Mouse (Mus musculus) cerebellum, postnatal 4 days (tissue): ENCODE data around the gene Ttll12.
A peak's percentile ranks its signal among the peaks of the same experiment; 100 is the strongest.

Source experiments
- DNase-seq, 2 experiments: peaks; one replicate each; pipeline ENCODE4 v3.0.0; 2022; ENCODE audit warnings: low spot score in 2 of 2, mixed read lengths in 1 of 2

Ttll12 gene

DNA sequence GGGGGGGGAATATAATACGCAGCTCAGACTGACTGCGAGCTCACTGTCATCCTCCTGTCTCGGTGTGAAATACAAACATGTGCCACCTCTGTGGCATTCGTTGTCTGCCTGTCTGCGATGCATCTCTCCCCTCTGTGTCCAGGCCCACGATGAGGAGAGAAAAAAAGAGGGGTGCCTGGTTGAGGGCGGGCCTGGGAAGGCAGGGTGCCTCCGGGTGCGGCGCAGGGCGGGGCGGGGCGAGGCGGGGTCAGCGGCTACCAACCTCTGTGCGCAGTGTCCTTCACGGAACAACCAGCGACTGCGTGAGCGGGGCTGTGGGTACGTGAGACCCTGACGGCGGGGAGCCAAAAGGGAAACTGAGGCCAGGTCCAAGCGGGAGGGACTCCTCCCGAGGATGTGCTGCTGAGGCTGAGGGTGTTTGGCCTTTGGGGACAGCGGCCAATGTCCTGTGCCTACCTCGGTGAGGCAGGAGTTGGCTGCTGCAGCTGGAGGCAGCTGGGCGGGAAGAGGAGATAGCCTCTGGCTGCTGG lies 31.6 kb downstream of the Ttll12 start, which contains the start of the genes Tspo and Mcat:
TSS of gene Tspo (plus strand) at position 266 of the 530 bp plus-strand sequence.
TSS of gene Mcat (minus strand) at position 461 of the 530 bp plus-strand sequence.
- no peak for DNase-seq

DNA sequence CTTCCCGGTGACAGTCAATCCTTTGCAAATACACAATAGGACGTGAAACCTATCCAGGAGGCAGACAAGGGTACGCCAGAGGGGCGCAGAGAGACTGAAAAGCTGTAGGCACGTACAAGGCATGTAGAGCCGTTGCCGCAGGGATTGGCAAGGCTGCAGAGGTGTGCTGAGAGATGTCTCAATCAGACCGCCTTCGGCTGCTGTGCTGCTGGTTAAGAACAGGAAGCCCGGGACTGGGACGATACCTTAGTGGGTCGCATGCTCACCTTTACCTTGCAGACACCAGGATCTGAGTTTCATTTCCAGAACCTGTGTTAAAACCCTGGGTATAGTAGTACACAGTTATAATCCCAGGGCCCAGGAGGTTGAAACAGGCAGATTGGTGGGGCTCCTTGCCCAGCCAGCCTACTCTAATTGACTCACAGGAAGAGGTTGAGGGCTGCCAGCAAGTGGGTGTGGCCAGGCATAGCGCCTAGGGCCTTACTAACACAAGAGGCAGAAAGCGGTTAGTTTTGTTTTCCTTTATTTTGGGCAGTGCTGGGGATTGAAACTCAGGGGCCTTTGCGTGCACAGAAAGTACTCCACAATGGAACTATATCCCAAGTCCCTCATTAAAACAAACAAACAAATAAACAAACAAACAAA lies 32.2 kb downstream of the Ttll12 start:
- DNase-seq, result peak in 1 of 2 experiments; percentile 49

DNA sequence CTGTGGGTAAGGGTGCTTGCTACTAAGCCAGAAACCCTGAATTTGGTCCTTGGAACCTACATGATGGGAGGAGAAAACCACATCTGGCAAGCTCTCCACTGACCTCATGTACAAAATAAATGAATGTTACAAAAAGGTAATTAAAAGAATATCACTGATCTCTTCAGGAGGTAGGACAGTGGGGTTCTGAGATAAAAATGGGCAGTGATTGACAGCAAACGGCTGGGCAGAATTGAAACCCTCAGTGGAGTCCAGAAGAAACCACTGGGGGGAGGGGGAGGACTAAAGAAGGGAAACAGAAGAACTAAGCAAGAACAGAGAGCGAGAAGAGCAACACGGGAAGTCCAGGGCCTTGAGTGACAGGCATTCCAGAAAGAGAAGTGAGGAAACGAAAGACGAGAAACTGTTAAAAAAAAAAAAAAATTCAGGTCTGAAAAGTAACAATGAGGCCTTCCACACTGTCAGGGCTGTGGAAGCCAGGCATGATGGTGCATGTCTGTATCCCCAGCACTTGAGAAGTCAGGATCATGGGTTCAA lies 33.9 kb downstream of the Ttll12 start:
- DNase-seq, result no peak

DNA sequence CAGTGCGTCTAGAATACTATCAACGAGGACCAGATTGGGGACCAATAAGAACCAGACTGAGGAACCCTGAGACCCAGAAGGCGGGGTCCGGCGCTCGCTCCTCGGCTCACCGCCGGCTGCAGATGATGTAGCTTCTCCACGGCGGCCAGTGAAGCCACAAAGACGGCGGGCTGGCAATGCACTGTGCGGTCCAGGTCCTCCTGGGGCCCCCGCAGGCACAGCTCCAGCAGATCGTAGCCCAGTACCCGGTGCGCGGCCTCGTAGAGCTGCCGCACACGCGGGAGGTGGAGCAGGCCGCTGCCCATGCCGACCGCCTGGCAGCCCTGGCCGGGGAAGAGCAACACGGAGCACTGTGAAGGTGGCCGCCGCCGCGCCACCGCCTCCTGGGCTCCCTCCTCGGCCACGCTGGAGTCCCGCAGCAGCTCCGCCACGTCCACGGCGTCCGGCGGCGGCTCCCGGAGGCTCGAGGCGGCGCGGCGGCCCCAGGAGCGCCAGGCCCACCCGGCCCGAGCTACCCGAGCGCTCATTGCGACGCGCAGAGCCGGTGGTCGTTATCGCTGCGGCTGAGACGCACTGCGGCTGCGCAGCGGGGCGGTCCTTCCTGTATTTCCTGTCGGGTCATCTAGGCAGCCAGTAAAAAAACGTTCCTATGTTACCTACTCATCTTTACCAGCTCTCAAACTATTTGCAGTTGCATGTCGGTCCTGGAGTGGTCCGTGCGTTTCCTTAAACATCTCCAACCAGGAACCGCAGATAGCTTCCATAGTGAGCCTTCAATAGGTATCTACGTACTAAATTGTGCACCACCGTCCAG lies 39.6 kb downstream of the Ttll12 start:
- DNase-seq, result peak; percentile 73 to 83

DNA sequence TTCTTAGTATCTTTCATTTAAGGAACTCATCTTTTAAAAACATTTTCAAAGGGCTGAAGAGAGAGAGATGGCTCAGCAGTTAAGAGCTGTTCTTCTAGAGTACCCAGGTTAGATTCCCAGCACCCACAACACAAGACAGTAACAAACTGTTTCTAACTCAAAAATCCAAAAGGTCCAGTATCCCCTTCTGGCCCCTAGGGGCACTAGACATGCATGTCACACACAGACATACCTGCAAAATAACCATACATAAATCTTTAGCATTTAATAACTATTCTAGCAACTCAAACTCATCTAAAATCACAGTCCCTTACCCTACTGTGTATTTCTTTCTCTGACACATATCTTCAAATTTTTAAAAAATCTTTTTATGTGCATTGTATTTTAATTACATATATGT lies 41.1 kb downstream of the Ttll12 start:
- DNase-seq, result no peak

DNA sequence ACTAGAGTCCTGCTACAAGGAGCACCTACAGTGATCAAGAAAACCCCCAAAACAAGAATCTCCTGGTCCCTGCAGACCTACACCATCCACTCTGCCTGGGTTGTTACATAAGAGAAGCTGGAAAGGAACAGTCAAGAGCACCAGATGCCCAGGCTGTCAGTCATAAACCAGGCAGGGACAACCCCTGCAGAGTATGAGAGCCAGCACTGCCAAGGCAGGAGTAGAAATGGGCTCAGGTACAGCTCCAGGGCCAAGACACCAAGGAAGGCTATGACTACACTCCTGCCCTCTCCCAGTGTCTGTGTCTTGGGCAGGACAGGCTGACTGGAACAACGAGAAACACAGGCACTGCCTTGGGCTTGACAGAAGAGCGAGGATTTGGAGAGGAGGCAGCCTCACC lies 44.8 kb downstream of the Ttll12 start:
- no peak for DNase-seq

DNA sequence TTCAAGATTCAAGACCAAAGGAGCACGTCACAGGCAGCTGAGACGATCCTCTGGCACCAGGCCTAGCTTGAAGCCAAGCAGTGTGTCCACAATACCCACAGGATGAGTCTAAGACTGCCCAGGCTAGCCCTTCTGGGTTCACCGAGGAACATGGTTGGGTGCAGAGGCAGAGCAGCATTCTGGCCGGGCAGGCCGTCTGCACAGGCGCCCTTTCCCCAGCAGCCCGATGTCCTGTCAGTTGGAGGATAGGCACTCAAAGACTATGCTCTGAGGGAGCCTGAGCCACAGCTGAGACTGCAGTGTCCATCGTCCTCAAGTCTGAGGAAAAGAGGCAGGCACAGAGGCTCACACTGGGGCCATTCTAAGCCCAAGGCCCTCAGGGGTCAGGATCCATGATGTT lies 47.8 kb downstream of the Ttll12 start:
- no peak for DNase-seq

DNA sequence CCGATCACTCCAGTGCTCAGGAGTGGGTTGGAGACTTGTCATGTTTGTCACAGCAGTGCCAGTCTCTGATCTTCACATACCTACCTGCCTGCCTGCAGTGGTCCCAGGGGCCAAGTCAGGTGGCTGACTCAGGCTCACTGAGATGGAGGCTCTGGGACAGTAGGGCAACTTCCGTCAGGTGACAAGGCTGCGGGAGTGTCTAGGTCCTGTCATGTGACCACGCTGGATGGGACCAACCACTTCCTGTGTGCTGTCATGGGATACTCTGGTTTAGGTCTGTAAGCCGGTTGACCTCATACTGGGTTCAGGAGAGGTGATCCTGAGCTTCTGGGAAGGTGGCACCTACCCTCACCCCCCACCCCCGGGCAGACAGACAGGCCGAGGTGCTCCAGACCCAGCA lies 48.9 kb downstream of the Ttll12 start:
- DNase-seq, result no peak

DNA sequence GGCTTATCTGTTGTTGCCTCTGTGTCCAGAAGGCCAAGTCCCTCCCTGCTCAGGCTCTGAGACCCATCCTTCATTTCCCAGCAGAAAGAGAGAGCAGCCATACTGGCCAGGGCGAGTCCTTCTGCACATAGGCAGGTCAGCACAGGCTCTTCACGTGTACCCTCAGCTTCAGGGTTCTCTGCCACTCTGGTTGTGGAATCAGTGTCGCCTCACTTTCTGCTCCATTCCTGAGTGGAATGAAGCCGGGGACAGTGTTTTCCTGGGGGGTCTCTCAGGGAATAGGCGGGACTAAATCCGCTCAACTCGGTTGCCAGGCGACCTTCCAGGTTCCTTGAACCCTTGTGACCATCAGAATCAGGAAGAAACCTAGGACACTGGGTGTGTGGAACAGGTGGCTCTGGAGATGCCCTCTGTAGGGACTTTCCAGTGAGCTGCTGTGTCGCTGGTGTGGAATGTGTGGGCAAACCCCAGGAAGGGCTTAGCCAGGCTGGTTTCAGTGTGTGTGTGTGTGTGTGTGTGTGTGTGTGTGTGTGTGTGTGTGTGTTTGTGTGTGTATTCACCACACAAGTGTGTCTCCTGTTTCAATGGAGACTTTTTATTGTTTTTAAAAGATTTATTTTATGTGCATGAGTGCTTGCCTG lies 53.2 kb downstream of the Ttll12 start:
- DNase-seq, result no peak

DNA sequence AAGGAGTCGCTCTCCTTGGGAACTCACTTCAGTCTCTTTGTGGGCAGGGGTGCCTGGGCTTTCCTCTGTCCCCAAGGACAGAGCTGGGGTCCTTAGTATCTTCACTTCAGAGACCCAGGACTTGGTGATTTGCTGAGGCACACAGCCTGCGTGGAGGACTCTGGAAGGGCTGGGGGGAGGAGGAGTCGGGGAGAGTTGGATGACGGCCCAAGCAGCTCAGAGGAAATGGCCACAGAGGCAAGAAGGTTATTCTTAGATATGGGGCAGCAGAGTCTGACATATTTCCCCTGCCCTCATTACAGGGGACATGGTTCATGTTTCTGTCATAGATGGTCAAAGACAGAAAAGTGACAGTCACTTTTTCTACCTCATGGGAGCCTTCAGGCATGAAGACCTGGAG lies 55.1 kb downstream of the Ttll12 start:
- no peak for DNase-seq

DNA sequence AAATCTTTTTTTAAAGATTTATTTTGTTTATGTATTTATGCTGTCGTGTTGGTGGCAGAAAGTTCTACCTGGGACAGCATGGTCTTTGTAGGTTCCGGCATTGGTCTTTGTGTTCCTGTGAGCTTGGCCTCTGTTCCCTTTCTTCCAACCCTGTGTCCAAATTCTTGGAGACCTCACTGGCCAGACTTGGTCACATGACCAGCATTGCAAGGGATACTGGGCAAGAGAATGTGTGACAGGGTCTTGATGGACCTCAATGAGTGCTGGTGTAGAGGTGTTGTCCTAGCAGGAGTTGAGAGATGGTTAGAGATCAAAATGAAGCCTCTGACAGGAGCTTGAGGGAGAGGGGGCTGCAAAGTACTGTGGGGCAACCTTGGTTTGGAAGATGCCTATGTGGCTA lies 56.1 kb downstream of the Ttll12 start:
- no peak for DNase-seq

DNA sequence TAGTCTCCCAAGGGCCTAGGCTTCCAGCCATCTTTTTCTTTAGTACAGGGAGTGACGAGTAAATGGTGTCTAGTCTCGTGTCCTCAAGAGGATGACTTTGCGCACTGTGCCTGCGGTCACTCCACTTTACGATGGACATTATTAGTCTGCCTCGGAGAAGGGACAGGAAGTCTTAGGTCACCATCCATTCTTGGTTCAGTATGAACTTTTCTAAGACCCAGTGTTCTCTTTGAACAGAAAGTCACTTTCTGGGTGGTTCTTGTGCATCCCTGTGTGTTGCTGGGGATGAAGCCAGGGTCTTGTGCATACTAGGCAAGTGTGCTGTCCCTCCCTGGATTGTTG lies 59.1 kb downstream of the Ttll12 start:
- no peak for DNase-seq

DNA sequence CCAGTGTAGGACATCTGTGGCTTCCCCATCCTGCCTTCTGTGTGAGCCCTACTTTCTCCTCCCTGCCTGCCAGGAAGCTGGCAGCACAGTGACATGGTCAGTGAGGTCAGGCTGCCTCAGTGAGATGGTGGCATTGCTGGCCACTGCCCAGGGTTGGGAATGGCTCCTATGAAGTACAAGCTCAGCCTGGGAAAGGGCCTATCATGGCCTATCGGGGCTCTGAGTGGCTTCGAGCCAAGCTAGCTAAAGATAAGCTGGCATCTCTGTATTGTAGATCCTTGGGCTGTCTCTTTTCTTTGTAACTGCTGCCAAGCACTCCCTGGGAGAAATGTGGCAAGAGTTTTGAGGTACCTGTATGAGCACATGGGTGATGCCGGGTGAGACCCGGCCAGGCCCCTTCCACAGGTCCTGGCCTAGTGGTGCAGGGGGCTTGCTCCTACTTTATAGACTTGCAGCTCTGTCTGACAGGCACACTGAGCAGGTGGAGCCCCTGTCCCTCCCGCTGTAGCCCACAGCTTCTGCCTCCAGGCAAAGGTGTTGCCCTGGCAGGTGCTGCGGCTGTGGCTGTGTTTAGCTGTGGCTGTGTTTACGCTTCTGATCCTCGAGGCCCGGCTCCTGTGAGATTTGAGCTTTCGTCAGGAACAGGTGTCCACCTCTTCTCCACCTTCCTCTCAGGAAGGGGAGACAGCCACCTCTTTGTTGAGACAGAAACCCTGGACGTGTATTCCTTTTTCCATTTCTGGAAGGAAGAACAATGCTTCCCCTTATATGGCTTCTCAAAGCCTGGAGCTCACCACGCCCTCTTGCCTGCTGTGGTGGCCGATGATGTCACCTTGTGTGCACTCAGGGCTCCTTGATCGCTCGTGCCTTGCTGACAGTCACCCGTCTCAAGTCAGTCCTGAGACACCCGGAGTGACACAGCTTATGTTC lies 59.7 kb downstream of the Ttll12 start:
- no peak for DNase-seq

DNA sequence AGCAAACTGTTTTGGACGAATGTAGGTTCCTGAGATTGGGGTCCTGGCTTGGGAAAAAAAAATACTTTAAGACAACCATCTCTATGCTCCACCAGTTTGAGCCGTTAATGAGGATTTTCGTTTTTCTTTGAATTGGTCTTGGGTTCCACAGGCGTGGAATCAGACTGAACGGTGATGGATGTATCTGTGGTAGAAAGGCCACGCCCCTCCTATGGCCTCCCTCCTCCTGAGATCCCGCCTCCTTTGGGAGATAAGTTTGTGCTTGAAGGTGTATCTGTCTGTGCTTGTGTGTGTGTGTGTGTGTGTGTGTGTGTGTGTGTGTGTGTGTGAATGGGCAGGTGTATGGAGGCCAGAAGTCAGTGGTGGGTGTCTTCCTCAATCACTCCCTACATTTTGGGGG lies 62.4 kb downstream of the Ttll12 start:
- DNase-seq, result no peak

DNA sequence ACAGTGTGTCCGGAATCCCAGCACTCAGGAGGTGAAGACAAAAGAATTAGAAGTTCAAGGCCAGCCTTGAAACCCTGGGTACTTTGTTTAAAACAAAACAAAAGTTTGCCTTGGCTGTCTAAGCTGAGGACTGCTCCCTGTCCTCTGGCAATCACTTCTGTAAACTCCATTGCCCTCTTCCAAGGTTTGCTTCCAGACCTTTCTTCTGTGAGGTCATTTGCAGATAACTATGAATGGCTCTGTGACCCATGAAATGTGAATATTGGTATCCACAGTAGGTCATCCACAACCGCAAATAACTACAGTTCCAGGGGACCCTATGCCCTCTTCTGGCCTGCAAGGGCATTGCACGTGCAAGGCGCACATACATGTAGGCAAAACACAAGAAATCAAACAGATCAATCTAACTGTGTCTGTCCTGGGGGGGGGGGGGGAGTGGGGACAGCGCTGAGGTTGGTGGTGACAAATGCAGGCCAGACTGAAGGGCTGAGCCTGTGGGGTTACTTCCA lies 62.9 kb downstream of the Ttll12 start:
- no peak for DNase-seq

DNA sequence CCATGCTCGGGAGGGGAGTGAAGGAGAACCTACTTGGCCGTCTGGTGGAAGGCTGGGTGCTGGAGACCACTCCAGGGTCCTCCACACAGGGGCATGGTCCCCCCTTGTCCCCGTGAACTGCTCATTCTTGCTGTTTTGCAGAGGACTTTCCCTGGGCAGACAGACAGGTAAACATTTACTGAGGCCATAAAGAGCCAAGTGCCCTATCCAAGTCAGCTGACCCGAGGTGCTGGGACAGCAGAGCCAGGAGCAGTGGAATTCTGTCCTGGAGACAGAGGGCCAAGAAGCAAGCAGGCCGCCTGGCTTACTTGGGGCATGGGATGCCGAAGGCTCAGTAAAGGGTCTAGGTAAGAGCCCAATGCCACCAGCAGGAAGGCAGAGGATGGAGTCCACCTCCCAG lies 64.3 kb downstream of the Ttll12 start:
- no peak for DNase-seq

DNA sequence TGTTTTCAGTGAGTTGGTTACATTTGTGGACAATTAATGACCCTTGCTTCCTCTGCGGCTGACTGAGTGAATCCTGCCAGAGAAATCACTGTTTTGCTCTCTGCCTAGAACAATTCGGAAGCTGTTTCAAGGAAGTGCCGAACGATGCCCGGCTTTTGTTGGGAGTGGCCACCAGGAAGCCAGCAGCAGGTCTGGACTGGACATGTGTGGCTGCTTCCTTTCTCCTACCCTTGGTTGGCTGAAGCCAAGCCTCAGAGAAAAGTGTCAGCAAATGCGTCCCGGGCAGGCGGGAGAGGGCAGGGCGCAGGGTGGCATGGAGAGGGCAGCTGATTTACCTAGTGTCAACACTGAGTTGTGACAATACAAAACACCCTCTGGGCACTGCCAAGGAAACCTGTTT lies 64.7 kb downstream of the Ttll12 start:
- DNase-seq, result no peak

DNA sequence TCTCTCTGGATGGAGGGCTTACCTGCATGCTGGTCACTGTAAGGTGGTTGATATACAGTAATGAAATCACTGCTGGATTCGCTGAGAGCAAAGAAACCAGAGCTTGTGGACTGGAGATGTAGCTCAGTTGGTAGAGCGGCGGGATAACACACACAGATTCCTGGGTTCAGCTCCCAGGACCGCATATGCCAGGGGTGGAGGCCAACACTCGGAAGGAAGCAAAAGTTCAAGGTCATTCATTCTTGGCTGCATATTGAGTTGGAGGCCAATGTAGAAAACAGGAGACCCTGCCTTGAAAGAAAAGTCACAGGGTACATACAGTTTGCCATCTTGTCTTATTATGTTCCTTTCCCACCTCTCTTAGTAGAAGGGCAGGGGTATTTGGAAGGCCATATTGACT lies 65.2 kb downstream of the Ttll12 start:
- DNase-seq, result no peak

DNA sequence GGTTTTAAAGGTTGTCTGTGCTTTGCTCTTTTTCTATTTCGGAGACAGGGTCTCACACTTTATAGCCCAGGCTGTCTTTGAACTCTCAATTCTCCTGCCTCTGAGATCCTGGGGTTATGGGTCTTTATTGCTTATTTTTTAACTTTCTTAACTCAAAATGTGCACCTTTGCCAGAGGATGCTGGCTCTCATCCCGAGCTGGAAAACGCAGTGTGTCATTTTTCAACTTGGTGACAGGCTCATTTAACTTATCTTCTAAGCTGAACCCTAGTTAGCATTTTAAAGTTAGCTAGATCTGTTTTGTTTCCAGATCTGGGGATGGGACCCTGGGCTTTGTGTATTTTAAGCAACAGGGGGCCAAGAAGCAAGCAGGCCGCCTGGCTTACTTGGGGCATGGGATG lies 66.1 kb downstream of the Ttll12 start:
- DNase-seq, result no peak

DNA sequence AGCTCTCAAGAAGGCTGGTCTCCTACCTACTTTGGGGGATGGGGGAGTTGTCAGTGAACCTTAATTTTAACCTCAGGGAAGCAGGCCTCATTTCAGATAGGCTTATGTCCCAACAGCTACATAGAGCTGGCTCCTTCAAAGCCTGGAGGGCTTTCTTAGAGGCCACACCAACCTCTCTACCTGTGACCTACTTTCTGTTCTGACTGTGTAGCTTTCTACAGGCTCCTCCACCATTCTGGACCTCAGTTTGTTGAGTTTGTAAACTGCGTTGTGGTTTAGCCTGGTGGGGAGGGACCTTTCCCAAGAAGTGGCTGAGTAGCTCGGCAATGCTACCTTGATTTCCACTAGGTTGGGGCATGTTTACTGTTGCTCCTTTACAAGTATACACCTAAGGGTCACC lies 67.2 kb downstream of the Ttll12 start:
- DNase-seq, result no peak

DNA sequence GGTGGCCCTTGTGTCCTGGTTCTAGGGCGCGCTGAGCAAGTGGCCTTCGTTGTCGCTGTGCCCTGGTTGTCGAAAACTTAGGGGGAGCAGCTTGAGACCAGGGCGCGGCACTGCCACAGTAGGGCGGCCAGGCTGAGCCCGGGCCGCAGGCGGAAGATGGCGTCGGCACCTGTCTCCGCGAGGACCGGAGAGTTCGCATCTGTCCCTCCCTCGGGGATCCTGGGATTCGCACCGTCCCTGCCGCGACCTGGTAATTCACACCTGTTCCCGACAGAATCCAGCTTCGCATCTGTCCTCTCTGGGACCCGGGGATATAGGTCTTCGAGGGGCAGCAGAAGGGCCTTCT lies 67.9 kb downstream of the Ttll12 start:
- no peak for DNase-seq
